Mouse (Mus musculus) small intestine, adult 2 months (tissue): ENCODE results near the gene Sptbn4. TPM values are rescaled to one million over a fixed set of nuclear protein-coding genes. Genes with fewer than 3 reads are reported as not detected.

Experiments
- H3K27ac ChIP-seq: fragments of 200-500 bp; 2 replicates; pipeline ENCODE4 v1.5.1; 2012; ENCODE audit warnings: low read depth, low read length, control low read depth, inconsistent platforms; ENCODE audit not compliant: insufficient read depth
- H3K27me3 ChIP-seq: fragments of 200-500 bp; 2 replicates; pipeline ENCODE4 v1.6.1; 2012; ENCODE audit warnings: mild to moderate bottlenecking, moderate library complexity, low read length, inconsistent platforms; ENCODE audit not compliant: control insufficient read depth, insufficient read depth
- H3K36me3 ChIP-seq: fragments of 200-500 bp; 2 replicates; pipeline ENCODE4 v1.6.1; 2012; ENCODE audit warnings: mild to moderate bottlenecking, low read length, control low read depth, inconsistent platforms; ENCODE audit not compliant: control insufficient read depth, insufficient read depth
- H3K4me1 ChIP-seq: fragments of 200-500 bp; 2 replicates; pipeline ENCODE4 v1.6.1; 2012; ENCODE audit warnings: low read length, inconsistent platforms, mixed read lengths; ENCODE audit not compliant: control insufficient read depth, insufficient read depth, insufficient read length
- H3K4me3 ChIP-seq: fragments of 200-500 bp; 2 replicates; pipeline ENCODE4 v1.5.1; 2012; ENCODE audit warnings: low read depth, mild to moderate bottlenecking, control low read depth, inconsistent platforms, low read length, moderate library complexity
- CTCF ChIP-seq: fragments of 200-500 bp; IDR thresholded peaks from 2 replicates; pipeline ENCODE4 v1.5.1; 2012; ENCODE audit warnings: low read depth, mild to moderate bottlenecking, control low read depth, inconsistent platforms, low read length, moderate library complexity, mixed read lengths; ENCODE audit not compliant: insufficient replicate concordance, insufficient read length; ENCODE audit errors: extremely low read depth
- POLR2A ChIP-seq: fragments of 200-500 bp; IDR thresholded peaks from 2 replicates; pipeline ENCODE4 v1.6.1; 2012; ENCODE audit warnings: low read depth, mild to moderate bottlenecking, control low read depth, inconsistent platforms, low read length, moderate library complexity
- WGBS: fragments of 180-500 bp; shearing (Covaris S2); methylation state at CpG from one replicate; pipeline ENCODE4 v1.1.7; 2018; 5-methylcytosine and 5-hydroxymethylcytosine counted together
- polyA plus RNA-seq: library from polyadenylated mRNA; depleted of rRNA; stranded (reverse); fragments of >200 nt; gene quantifications from 2 replicates; pipeline ENCODE4 v1.2.3, GENCODE M21; 2012

Gene Sptbn4
- polyA plus RNA-seq, 1 experiment = 0.19 TPM

- WGBS = 44% methylated on average over 6 of the region's 6 CpGs
- no peak for TF ChIP-seq POLR2A
- no peak for TF ChIP-seq CTCF
- peaks cover 42% of the 10 kb centered on the region for H3K36me3 ChIP-seq
These were observed 102.0 kb downstream of the Sptbn4 start for GRCm38 (mm10) chr7:27345444-27345843.

DNA sequence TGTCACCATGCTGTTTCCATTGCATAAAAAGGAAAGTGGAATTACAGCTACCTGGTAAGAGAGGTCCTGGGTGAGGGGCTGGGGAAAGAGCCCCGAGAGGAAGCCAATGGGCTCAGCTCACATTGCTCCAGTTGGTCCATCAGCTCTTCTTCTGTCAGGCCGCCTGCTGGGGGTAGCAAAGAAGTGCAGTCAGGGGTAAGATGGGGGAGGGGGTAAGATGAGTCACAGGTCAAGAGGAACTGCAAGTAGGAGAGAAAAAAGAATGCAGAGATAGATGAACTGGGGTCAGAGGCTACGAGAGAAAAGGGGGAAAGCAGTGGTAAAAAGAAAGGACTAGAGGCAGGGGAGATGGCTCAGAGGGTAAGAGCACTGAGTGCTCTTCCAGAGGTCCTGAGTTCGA is 104.9 kb downstream of the Sptbn4 start:
- Histone ChIP-seq H3K36me3 (peaks cover 30% of the 10 kb centered on the region), H3K27ac (no peak overlapping the region), H3K27me3 (peaks cover 4% of the 10 kb centered on the region; the same call in 1 of the 2 replicates), H3K4me3 (no peak overlapping the region), H3K4me1 (no peaks in the 10 kb centered on the region)
- TF ChIP-seq CTCF (peak; percentile 9; the same call in 1 of the 2 replicates), POLR2A (no peak)
- 66% methylated on average over 4 of the region's 4 CpGs for WGBS

More at GRCm38 (mm10) chr7:27345444-27345843, 102.0 kb downstream of the Sptbn4 start:
- H3K27ac ChIP-seq = no peak overlapping the region
- no peak overlapping the region for H3K4me3 ChIP-seq
- no peaks in the 10 kb centered on the region for H3K27me3 ChIP-seq
- H3K4me1 ChIP-seq = no peaks in the 10 kb centered on the region

DNA sequence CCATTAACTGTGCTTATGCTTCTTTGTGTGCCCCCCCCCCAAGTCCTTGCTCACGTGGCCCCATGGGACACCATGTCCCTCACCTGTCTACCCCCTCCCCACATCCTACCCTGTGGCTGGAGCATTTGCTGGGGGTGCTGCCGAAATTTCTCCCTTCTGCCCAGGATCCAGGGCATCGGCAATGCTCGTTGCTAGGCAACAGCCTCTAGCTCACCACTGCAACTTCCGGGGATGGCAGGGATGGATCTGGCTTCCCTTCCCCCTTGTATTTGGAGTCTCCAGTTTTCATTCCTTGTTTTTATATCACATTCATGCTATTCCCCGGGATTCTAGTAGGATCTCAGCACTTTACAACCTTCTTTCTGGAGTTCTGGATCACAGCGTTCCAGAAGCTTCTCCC is 108.0 kb downstream of the Sptbn4 start:
- 38% methylated on average over 7 of the region's 7 CpGs for WGBS
- H3K4me3 ChIP-seq = no peak overlapping the region
- TF ChIP-seq POLR2A (no peak), CTCF (no peak)
- peaks cover 12% of the 10 kb centered on the region for H3K36me3 ChIP-seq
- peaks cover 24% of the 10 kb centered on the region for H3K27me3 ChIP-seq
- 0 out of 2 replicates have a peak, but pooled peaks cover 3% of the 10 kb centered on the region for H3K4me1 ChIP-seq
- H3K27ac ChIP-seq = no peak overlapping the region

- peaks cover 10% of the 10 kb centered on the region for H3K36me3 ChIP-seq
- WGBS = 72% methylated on average over 4 of the region's 4 CpGs
- TF ChIP-seq CTCF (no peak), POLR2A (no peak)
These were observed 108.4 kb downstream of the Sptbn4 start for GRCm38 (mm10) chr7:27339114-27339513.

GRCm38 (mm10) chr7:27337175-27337853 is 110.2 kb downstream of the Sptbn4 start, which contains the start of gene Ltbp4:
Ltbp4 (minus strand) TSS chr7:27337692.
- WGBS = 2% methylated on average over 36 of the region's 36 CpGs

More at GRCm38 (mm10) chr7:27339114-27339513, 108.4 kb downstream of the Sptbn4 start:
- no peak overlapping the region for H3K4me3 ChIP-seq
- no peak overlapping the region for H3K27ac ChIP-seq
- H3K27me3 ChIP-seq = peaks cover 28% of the 10 kb centered on the region
- 0 out of 2 replicates have a peak, but pooled peaks cover 3% of the 10 kb centered on the region for H3K4me1 ChIP-seq

DNA sequence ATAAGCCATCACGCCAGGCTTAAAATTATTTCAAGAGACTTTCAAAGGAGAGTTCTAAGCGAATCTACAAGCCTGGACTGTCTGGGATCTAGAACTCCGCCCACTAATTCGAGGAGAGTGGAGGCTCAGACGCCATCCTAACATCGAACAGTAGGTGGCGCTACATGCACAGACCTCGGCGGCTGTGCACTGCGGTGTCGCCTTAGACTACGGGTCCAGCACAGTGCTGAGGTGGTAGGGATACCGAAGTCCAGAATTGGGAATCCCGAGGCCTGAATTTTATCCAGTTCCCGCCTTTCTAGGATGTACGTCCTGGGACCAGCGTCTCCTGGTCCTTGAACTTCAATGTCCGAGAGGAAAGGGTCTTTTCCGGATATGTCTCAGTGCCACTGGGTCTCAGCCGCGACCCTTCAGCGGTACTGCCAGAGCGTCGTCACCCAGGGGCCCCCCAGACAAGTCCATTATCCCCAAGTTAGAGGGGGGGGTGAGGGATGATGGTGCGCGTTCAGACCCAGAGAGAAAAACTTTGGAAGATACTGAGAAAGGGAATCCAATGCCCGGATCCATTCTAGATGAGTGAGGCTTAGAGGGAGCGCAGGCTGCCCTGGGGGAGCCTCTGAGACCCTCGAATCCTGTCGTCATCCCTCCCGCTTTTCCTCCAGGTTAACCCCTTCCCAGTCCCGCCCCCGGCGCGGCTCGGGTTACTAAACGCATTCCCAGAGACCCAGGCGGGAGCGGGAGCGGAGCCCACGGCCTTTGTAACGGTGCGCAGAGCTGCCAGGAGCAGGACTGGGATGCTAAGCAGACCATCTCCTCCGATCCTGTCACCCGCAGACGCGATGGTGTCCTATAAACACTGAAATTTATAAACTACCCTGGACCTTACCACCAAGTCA is 111.3 kb downstream of the Sptbn4 start:
- H3K4me3 ChIP-seq = no peak overlapping the region
- 2% methylated on average over 47 of the region's 47 CpGs for WGBS
- TF ChIP-seq CTCF (peak; percentile 96), POLR2A (no peak)

More at GRCm38 (mm10) chr7:27337175-27337853, 110.2 kb downstream of the Sptbn4 start, which contains the start of gene Ltbp4:
- TF ChIP-seq POLR2A = no peak
- peaks cover 42% of the 10 kb centered on the region for H3K27me3 ChIP-seq
- peak within 1 kb of the TSS; percentile 30 for H3K4me3 ChIP-seq
- H3K4me1 ChIP-seq = peaks cover 3% of the 10 kb centered on the region; the same call in 1 of the 2 replicates
- H3K27ac ChIP-seq = no peak within 1 kb of the TSS
- H3K36me3 ChIP-seq = peaks cover 3% of the 10 kb centered on the region

More for the DNA sequence above, 111.3 kb downstream of the Sptbn4 start:
- no peak overlapping the region for H3K27ac ChIP-seq
- no peaks in the 10 kb centered on the region for H3K36me3 ChIP-seq
- H3K4me1 ChIP-seq = peaks cover 8% of the 10 kb centered on the region
- H3K27me3 ChIP-seq = peaks cover 42% of the 10 kb centered on the region
